Mouse (Mus musculus) spleen, postnatal 0 days (tissue): ENCODE results near the gene Ppie. TPM values are rescaled to one million over a fixed set of nuclear protein-coding genes. Genes with fewer than 3 reads are reported as not detected.

Experiments used
- polyA plus RNA-seq: library from polyadenylated mRNA; unstranded; fragments of >200 nt; fragmentation: Nextera tagmentation; extraction: Ambion mirVana; gene quantifications from 2 replicates; pipeline ENCODE4 v1.2.1, GENCODE M21; 2015

Gene Ppie
- polyA plus RNA-seq, result 53.8 and 56.7 TPM in 2 replicates

DNA sequence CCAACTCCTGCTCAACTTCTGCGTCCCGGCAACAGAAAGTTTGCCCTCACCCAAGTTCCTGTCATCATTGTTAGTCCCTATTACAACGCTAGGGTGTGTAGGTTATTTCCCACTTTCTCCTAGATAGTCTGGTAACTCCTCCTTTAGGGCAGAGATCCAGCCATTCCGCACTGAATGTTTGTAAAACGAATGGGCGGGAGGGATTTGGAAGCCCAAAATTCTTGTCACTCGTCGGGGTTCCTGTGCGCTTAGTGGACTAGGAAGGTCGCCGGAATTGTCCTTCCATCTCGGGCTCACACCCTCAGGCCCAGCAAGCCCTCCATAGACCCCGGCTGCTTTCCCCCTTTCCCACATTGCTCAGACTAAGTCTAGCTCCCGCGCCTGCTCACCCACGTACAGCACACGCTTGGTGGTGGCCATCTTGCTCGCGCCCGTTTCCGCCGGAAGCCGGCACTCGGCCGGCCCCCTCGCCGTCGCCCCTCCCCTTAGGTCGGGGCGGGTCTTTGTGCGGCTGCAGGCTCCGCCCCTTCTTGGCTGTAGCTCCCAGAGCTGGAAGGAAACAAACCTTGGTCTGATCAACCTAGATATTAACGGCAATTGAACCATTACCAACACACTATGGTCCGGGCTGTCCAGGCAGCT lies at the start of gene Ppie:
Gene Ppie, minus strand, starts transcription at position 439 of the 642 bp plus-strand sequence.

DNA sequence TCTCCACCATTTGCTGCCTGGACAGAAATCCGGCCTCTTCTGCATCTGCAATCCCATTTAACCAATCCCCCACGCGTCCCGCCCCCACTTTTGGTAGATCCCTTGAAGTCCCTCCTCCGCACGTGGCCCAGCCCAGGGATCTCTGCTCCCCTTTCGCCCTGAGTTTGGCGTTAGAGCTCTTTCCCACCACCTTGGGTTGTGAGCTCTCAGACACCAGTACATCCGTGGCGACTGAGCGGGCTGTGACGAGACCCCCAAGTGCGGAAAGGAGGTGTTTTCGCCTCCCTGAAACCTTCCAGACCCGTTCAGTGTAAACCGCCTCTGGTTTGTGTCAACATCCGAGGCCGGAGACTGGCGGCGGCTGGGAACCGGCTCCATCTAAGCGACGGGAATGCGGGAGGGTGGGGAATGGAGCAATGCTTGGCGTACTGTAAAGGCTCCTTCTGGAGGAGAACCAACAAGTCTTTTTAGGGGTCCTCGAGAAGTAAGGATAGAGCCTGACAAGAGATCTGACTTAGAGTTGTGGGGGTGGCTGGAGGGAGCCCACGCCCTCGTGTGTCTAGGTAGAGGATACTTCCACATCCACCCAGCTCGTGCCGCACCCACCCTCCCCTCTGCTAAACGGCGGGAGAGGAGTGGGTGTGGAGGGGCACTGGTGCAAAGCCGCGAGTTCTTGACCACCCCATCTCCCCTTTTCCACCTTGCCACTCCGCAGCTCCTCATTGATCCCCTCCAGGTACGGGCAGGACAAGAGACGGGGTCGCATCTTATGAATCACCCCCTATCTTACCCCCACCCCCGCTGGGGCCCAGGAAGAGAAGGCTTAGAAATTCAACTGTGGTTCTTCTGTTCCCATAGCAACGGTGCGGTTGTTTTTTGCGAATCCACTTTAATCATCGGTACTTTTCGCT lies 42.8 kb upstream of the Ppie start, which contains the start of gene Hpcal4:
Gene Hpcal4, plus strand, starts transcription at position 900 of the 911 bp plus-strand sequence.

DNA sequence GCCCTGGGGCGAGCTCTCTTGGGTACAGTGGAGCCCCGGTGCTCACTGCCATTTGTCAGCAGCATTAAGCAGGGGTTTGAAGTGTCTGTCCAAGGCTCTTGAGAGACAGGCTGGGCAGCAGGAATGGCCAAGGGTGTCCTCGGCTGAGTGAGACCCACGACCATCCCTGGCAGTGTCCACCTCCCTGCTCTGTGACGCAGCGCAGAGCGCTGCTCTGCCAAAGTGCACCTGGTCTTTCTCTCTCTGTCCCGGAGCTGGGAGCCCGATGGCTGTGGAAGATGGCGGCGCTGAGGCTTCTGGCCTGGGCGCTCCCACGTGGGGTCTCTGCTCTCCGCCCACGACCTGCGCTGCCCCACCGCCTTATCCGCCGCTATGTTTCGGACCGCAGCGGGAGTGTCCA lies 23.7 kb downstream of the Ppie start, which contains the start of gene Oxct2b:
Gene Oxct2b, plus strand, starts transcription at position 256 of the 400 bp plus-strand sequence.

DNA sequence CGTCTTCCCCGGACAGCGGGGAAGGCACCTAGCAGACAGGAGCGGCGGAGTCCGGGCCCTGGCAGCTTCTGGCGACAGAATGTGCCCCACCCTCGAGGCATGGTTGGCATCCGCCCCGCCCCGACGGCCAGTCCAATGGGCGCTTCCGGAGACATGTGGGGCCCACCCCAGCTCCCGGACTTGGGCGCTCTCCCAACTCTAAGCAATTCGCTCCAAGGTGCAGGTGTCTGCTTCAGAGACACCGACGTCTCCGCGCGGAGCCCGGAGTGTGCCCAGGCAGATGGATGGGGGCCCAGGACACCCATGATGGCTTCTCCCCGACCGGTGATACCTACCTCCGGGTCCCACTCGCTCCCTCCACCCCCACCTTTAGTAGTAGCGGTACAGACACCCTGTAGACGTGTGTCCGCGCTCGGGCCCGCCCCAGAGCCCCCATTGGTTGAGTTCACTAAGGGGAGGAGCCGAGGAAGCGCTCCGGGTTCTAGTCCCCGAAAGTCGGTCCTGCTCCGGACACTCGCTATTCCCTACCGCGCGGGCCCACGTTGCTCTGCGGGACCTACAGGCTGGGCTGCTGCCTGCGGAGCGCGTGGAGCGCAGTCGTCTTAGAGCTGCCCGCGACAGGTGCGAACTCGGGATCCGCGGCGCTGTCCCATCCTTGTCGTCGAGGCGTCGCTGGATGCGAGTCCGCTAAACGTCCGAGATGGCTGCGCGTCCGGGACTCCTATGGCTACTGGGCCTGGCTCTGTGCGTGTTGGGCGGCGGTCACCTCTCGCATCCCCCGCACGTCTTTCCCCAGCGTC lies 34.9 kb downstream of the Ppie start, which contains the start of gene Bmp8b:
Gene Bmp8b, plus strand, starts transcription at position 515 of the 800 bp plus-strand sequence.

Other genes starting within 250 kb of the Ppie start
- 0.16 TPM in 1 of 2 replicates, not detected in the other for gene Mfsd2a, start 178.8 kb downstream of the Ppie start, polyA plus RNA-seq
- 0.99 and 1.3 TPM in 2 replicates for gene Mycl, start 144.3 kb downstream of the Ppie start, polyA plus RNA-seq
- 7.3 and 7.5 TPM in 2 replicates for gene Trit1, start 123.4 kb downstream of the Ppie start, polyA plus RNA-seq
- 0.05 and 0.17 TPM in 2 replicates for gene Bmp8b, start 34.8 kb downstream of the Ppie start, polyA plus RNA-seq
- not detected in 2 replicates for gene Oxct2b, start 23.7 kb downstream of the Ppie start, polyA plus RNA-seq
- gene Hpcal4, start 43.3 kb upstream of the Ppie start, polyA plus RNA-seq, result not detected in 2 replicates
- not detected in 2 replicates for gene Nt5c1a, start 61.6 kb upstream of the Ppie start, polyA plus RNA-seq
- gene Heyl, start 93.6 kb upstream of the Ppie start, polyA plus RNA-seq, result 2.0 and 4.0 TPM in 2 replicates
- gene Pabpc4, start 122.4 kb upstream of the Ppie start, polyA plus RNA-seq, result 73.6 and 85.2 TPM in 2 replicates
- 0.07 TPM in 1 of 2 replicates, not detected in the other for gene Oxct2a, start 183.7 kb upstream of the Ppie start, polyA plus RNA-seq
- 0.11 and 0.24 TPM in 2 replicates for gene Bmp8a, start 203.3 kb upstream of the Ppie start, polyA plus RNA-seq